Mouse (Mus musculus) ES-E14 (cell line): ENCODE data around the gene Nipbl. TPM values are rescaled to one million over a fixed set of nuclear protein-coding genes. Genes with fewer than 3 reads are reported as not detected.

Experiments used
- DNase-seq: peaks from one replicate; pipeline ENCODE4 v3.0.0-alpha.2; 2013; ENCODE audit warnings: low read depth, low spot score
- H3K27ac ChIP-seq: 2 replicates; pipeline ENCODE4 v1.5.1; 2012; ENCODE audit warnings: low read depth, mild to moderate bottlenecking, low read length, moderate library complexity, mixed read lengths; ENCODE audit not compliant: poor library complexity, insufficient read depth, severe bottlenecking
- H3K36me3 ChIP-seq: 2 replicates; pipeline ENCODE4 v1.6.1; 2012; ENCODE audit warnings: mild to moderate bottlenecking, low read length, moderate library complexity, mixed read lengths; ENCODE audit not compliant: control insufficient read depth, poor library complexity, insufficient read depth, severe bottlenecking
- H3K4me1 ChIP-seq, 2 experiments: fragments of 150-350 bp in 1 of 2; sonication (generic) in 1 of 2; 2 replicates each; pipeline ENCODE4 v1.6.1; 2012; ENCODE audit warnings: low read length in 2 of 2, mild to moderate bottlenecking in 1 of 2, mixed read lengths in 1 of 2; ENCODE audit not compliant: control insufficient read depth in 2 of 2, insufficient read depth in 2 of 2, poor library complexity in 1 of 2
- H3K4me3 ChIP-seq, 2 experiments: fragments of 150-350 bp in 1 of 2; sonication (generic) in 1 of 2; 2 replicates each; pipeline ENCODE4 v1.5.1; 2012; ENCODE audit warnings: low read length in 2 of 2, low read depth in 1 of 2, mild to moderate bottlenecking in 1 of 2, mixed read lengths in 1 of 2; ENCODE audit not compliant: insufficient read depth in 1 of 2, poor library complexity in 1 of 2, severe bottlenecking in 1 of 2
- H3K9ac ChIP-seq: 2 replicates; pipeline ENCODE4 v1.6.1; 2012; ENCODE audit warnings: low read depth, mild to moderate bottlenecking, low read length, mixed read lengths; ENCODE audit not compliant: poor library complexity, insufficient read depth, severe bottlenecking
- H3K9me3 ChIP-seq: fragments of 150-350 bp; sonication (generic); 2 replicates; pipeline ENCODE4 v1.6.1; 2012; ENCODE audit warnings: low read depth, mild to moderate bottlenecking, low read length; ENCODE audit not compliant: control insufficient read depth, insufficient read depth
- CHD2 ChIP-seq: IDR thresholded peaks from 2 replicates; pipeline ENCODE4 v1.6.1; 2014; ENCODE audit warnings: mild to moderate bottlenecking, low read depth, low read length, inconsistent platforms
- HCFC1 ChIP-seq: IDR thresholded peaks from 2 replicates; pipeline ENCODE4 v1.6.1; 2012; ENCODE audit warnings: low read length, inconsistent platforms, borderline replicate concordance; ENCODE audit not compliant: insufficient read depth
- MAFK ChIP-seq: IDR thresholded peaks from 2 replicates; pipeline ENCODE4 v1.6.1; 2014; ENCODE audit warnings: mild to moderate bottlenecking, low read depth, low read length, inconsistent platforms; ENCODE audit not compliant: insufficient read depth
- ZC3H11A ChIP-seq: IDR thresholded peaks from 2 replicates; pipeline ENCODE4 v1.6.1; 2012; ENCODE audit warnings: low read depth, mild to moderate bottlenecking, inconsistent platforms, low read length, borderline replicate concordance
- ZNF384 ChIP-seq: IDR thresholded peaks from 2 replicates; pipeline ENCODE4 v1.6.1; 2012; ENCODE audit warnings: low read depth, low read length, inconsistent platforms
- in situ Hi-C, 2 experiments: fragments of 600-800 bp; cut with MboI; formaldehyde crosslinking; loops; one replicate each; pipeline ENCODE4 v1.15.1; 2025; ENCODE audit warnings: low sequenced_read_pairs in 2 of 2, inconsistent platforms in 1 of 2; ENCODE audit not compliant: unreplicated experiment in 2 of 2
- total RNA-seq: library from RNA; depleted of rRNA; stranded (reverse); fragments of 300-350 nt; gene quantifications from 2 replicates; pipeline ENCODE4 v1.2.3, GENCODE M21; 2012

The Nipbl gene
- total RNA-seq, 1 experiment: 35.1 TPM

DNA sequence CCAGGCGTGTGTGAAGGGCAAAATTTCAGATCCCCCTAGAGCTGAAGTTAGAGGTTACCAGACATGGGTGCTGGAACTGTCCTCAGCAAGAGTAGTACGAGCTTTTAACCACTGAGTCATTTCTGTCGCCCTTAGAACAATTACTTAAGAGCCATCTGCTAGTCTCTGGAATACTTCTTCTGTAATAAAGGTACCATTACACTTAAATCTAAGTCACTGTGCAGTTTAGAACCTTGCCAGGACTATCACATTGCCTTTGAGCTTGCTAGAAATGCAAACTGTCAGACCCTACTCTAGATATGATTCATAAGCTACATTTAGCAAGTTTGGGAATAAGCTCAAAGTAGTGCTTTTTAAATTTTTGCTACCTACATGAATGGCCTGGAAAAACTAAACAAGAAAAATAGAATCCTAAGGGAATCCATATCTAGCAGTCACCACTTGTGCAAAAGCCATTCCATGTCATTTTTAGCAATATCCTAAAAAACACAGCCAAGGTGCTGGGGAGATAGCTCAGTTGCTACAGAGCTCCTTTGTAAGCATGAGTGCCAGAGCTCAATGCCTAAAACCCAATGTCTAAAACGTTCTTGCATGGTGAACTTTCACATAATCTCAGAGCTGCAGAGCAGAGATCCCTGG, 27.6 kb downstream of the Nipbl start:
- Histone ChIP-seq H3K4me1 (peaks cover 0 to 3% of the 10 kb centered on the region in 2 experiments; a peak in 2 of 4 replicates), H3K27ac (no peak overlapping the region), H3K4me3 (no peak overlapping the region), H3K9me3 (no peaks in the 10 kb centered on the region), H3K9ac (no peak overlapping the region), H3K36me3 (no peaks in the 10 kb centered on the region)
- TF ChIP-seq ZC3H11A (no peak), ZNF384 (no peak)
- in situ Hi-C loops: no loop called here
- no peak for DNase-seq

DNA sequence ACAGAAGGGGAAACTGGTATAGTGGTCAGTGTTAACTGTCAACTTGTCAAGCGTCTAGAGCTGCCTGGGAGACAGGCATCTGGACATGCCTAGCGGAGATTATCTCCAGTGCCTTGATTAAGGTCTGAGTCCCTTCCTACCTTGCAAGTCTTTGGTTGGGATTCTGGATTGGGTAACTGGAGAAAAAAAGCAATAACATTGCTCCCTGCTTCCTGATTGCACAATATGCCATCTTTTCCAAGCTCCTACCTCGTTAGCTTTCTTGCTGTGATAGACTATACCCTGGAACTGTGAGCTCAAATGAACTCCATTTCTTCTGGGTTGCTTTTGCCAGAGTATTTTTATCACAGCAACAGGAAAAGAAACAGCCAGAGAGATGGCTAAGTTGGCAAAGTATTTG, 30.9 kb downstream of the Nipbl start:
- no peak for DNase-seq
- no peak overlapping the region for H3K4me3 ChIP-seq
- H3K4me1 ChIP-seq: no peaks in the 10 kb centered on the region; a peak in 2 of 4 replicates
- TF ChIP-seq ZNF384 (no peak), CHD2 (no peak), MAFK (no peak), ZC3H11A (no peak), HCFC1 (no peak)
- no peak overlapping the region for H3K27ac ChIP-seq
- H3K9ac ChIP-seq: no peak overlapping the region
- H3K36me3 ChIP-seq: no peaks in the 10 kb centered on the region
- no peaks in the 10 kb centered on the region for H3K9me3 ChIP-seq
- in situ Hi-C loops: no loop called here

DNA sequence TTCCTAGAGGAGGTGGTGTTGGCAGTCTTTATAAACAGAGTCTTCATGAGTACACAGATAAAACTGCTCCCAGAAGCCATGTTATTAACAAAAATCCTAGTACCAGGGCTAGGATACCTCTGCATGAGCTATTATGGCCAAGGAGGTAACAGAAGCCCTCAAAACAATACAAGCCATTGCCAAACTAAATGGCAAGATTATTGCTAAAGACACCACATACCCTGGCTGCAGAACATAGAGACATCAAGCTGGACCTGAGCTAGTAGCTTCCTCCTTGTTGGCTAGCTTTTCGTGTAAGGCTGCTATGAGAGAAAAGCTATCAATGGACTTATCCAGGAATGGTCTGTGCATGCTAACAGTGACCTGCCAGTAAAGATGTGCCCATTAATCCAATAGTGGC, 32.4 kb downstream of the Nipbl start:
- Histone ChIP-seq H3K4me1 (no peaks in the 10 kb centered on the region; a peak in 1 of 4 replicates), H3K27ac (no peak overlapping the region), H3K36me3 (no peaks in the 10 kb centered on the region), H3K4me3 (no peak overlapping the region), H3K9ac (no peak overlapping the region), H3K9me3 (no peaks in the 10 kb centered on the region)
- no peak for DNase-seq
- TF ChIP-seq HCFC1 (no peak), ZNF384 (no peak), ZC3H11A (no peak), MAFK (no peak), CHD2 (no peak)
- in situ Hi-C loops: no loop called here

DNA sequence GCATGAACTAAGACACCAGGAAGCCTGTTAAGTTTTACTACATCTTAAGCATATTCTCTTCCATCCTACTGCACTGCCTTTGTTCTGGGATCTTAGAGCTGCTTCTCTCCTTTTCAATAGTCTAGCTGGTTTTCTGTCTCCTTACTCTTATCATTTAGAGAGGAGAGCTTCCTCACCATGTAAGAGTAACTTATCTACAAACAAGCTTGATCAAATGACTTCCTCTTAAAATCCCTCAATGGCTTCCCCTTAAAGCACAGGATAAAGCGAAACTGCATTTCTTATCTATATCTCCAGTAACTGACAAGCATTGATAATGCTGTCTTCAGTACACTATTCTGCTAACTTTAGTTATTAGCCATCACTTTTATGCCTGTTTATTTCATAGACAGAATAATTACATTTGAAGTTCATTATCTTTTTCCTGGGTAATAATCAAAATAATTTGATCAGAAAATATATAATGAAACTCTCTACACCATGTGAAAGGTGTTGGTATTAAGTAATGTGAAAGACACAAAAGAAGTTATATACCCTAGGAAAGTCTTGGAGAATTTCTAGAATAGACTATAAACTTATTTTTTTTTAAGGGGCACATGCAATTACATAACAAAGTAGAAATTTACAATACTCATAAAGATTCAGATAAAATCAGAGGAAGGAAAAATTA, 33.0 kb downstream of the Nipbl start:
- no peaks in the 10 kb centered on the region for H3K36me3 ChIP-seq
- no peaks in the 10 kb centered on the region; a peak in 1 of 4 replicates for H3K4me1 ChIP-seq
- DNase-seq: no peak
- H3K4me3 ChIP-seq: no peak overlapping the region
- H3K27ac ChIP-seq: no peak overlapping the region
- TF ChIP-seq CHD2: no peak
- no peak for TF ChIP-seq ZC3H11A
- TF ChIP-seq HCFC1: no peak
- no peak for TF ChIP-seq MAFK
- no peak for TF ChIP-seq ZNF384
- no peak overlapping the region for H3K9ac ChIP-seq
- in situ Hi-C loops: no loop called here
- no peaks in the 10 kb centered on the region for H3K9me3 ChIP-seq

DNA sequence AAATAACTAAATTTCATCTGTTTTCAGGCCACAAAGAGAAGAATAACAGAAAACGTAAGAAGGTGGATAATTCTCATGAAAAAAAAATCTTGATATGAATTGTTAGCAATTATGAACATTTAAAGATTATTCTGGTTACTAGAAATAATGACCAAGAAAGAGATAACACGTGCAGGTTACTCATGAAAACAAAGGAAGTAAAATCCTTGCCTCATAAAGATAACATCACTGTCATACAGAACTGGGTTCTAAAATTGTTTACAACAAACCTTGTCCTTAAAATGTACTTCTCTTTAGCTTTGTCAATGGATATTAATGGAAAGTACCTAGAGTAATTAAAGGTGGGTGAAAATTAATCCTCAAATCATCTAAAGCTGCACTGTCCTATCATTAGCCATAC, 37.2 kb downstream of the Nipbl start:
- Histone ChIP-seq H3K9me3 (no peaks in the 10 kb centered on the region), H3K36me3 (no peaks in the 10 kb centered on the region), H3K9ac (no peak overlapping the region), H3K27ac (no peak overlapping the region), H3K4me1 (no peaks in the 10 kb centered on the region), H3K4me3 (no peak overlapping the region)
- in situ Hi-C loops: no loop called here
- DNase-seq: no peak
- TF ChIP-seq ZNF384 (no peak), HCFC1 (no peak), CHD2 (no peak), ZC3H11A (no peak), MAFK (no peak)
